Mouse (Mus musculus): ENCODE results near the gene Rnf186. TPM values are rescaled to one million over a fixed set of nuclear protein-coding genes. Genes with fewer than 3 reads are reported as not detected.

Gene Rnf186
- total and polyA plus RNA-seq, 3 experiments: 0.27 TPM; not detected in 2

- Histone ChIP-seq H3K4me3 (ENCODE audit: low read depth, low read length) (no peak overlapping the region), H3K4me1 (ENCODE audit: insufficient read depth, low read depth, low read length) (no peaks in the 10 kb centered on the region), H3K9me3 (replicated peaks) (no peaks in the 10 kb centered on the region), H3K36me3 (replicated peaks) (peaks cover 90% of the 10 kb centered on the region), H3K27me3 (ENCODE audit: insufficient read depth, low read length) (no peaks in the 10 kb centered on the region)
- no peak for TF ChIP-seq POLR2AphosphoS5 (IDR thresholded peaks at IDR 0.05; ENCODE audit: insufficient replicate concordance, low read depth, low read length)
- TF ChIP-seq GATA1 (IDR thresholded peaks at IDR 0.05; ENCODE audit: borderline replicate concordance, low read length): no peak
- no peak for TF ChIP-seq CTCF (IDR thresholded peaks at IDR 0.05; ENCODE audit: low read depth, low read length)
- TF ChIP-seq TAL1 (conservative IDR thresholded peaks at IDR 0.05; ENCODE audit: low read depth, low read length): no peak
- no peak for TF ChIP-seq GATA2 (IDR thresholded peaks at IDR 0.05; ENCODE audit: borderline replicate concordance, low read depth, low read length)
- no peak for ATAC-seq (ENCODE audit: extremely low read depth, insufficient number of reproducible peaks, low FRiP score, poor library complexity, severe bottlenecking)
- DNase-seq (ENCODE audit: low spot score): no peak
Observed at GRCm38 (mm10) chr4:139007981-139008536, 41.1 kb downstream of the Rnf186 start.

GRCm38 (mm10) chr4:139011201-139011702, 44.3 kb downstream of the Rnf186 start:
- Histone ChIP-seq H3K9me3 (replicated peaks) (peaks cover 11% of the 10 kb centered on the region), H3K27me3 (ENCODE audit: insufficient read depth, low read length) (no peaks in the 10 kb centered on the region), H3K36me3 (replicated peaks) (peaks cover 92% of the 10 kb centered on the region), H3K4me3 (ENCODE audit: low read depth, low read length) (no peak overlapping the region), H3K4me1 (ENCODE audit: insufficient read depth, low read depth, low read length) (no peaks in the 10 kb centered on the region)
- ATAC-seq (ENCODE audit: extremely low read depth, insufficient number of reproducible peaks, low FRiP score, poor library complexity, severe bottlenecking) (no peak), DNase-seq (ENCODE audit: low spot score) (no peak)
- TF ChIP-seq GATA2 (IDR thresholded peaks at IDR 0.05; ENCODE audit: borderline replicate concordance, low read depth, low read length) (no peak), CTCF (IDR thresholded peaks at IDR 0.05; ENCODE audit: low read depth, low read length) (no peak), GATA1 (IDR thresholded peaks at IDR 0.05; ENCODE audit: borderline replicate concordance, low read length) (no peak), POLR2AphosphoS5 (IDR thresholded peaks at IDR 0.05; ENCODE audit: insufficient replicate concordance, low read depth, low read length) (no peak), TAL1 (conservative IDR thresholded peaks at IDR 0.05; ENCODE audit: low read depth, low read length) (no peak)

- TF ChIP-seq GATA1 (IDR thresholded peaks at IDR 0.05; ENCODE audit: borderline replicate concordance, low read length) (no peak), GATA2 (IDR thresholded peaks at IDR 0.05; ENCODE audit: borderline replicate concordance, low read depth, low read length) (no peak), TAL1 (conservative IDR thresholded peaks at IDR 0.05; ENCODE audit: low read depth, low read length) (no peak), POLR2AphosphoS5 (IDR thresholded peaks at IDR 0.05; ENCODE audit: insufficient replicate concordance, low read depth, low read length) (no peak), CTCF (IDR thresholded peaks at IDR 0.05; ENCODE audit: low read depth, low read length) (no peak)
- ATAC-seq (ENCODE audit: extremely low read depth, insufficient number of reproducible peaks, low FRiP score, poor library complexity, severe bottlenecking): no peak
- H3K36me3 ChIP-seq (replicated peaks): peaks cover 89% of the 10 kb centered on the region
- no peak overlapping the region for H3K4me3 ChIP-seq (ENCODE audit: low read depth, low read length)
- no peaks in the 10 kb centered on the region for H3K4me1 ChIP-seq (ENCODE audit: insufficient read depth, low read depth, low read length)
- H3K27me3 ChIP-seq (ENCODE audit: insufficient read depth, low read length): no peaks in the 10 kb centered on the region
- H3K9me3 ChIP-seq (replicated peaks): peaks cover 11% of the 10 kb centered on the region
- no peak for DNase-seq (ENCODE audit: low spot score)
Observed at GRCm38 (mm10) chr4:139013281-139013680, 46.4 kb downstream of the Rnf186 start.

DNA sequence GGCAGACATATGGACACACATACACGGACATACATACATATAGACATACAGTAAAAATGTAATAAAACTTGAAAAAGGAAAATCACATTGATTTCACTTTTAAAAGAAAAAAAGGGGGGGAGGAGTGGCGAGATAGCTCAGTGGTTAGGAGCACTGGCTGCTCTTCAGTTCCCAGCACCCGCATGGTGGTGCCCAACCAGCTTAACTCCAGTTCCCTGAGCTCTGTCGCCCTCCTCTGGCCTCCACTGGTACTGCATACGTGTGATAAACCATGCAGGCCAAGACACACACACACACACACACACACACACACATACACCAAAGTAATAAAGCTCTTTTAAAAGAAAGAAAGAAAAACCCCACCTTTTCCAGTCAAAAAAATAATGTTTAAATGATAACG, 47.9 kb downstream of the Rnf186 start:
- Histone ChIP-seq H3K36me3 (replicated peaks) (peaks cover 92% of the 10 kb centered on the region), H3K4me1 (ENCODE audit: insufficient read depth, low read depth, low read length) (peaks cover 5% of the 10 kb centered on the region), H3K9me3 (replicated peaks) (peaks cover 11% of the 10 kb centered on the region), H3K27me3 (ENCODE audit: insufficient read depth, low read length) (no peaks in the 10 kb centered on the region), H3K4me3 (ENCODE audit: low read depth, low read length) (no peak overlapping the region)
- DNase-seq (ENCODE audit: low spot score): no peak
- TF ChIP-seq CTCF (IDR thresholded peaks at IDR 0.05; ENCODE audit: low read depth, low read length) (0 out of 2 replicates have a peak, but pooled peaks have one; percentile 34), GATA1 (IDR thresholded peaks at IDR 0.05; ENCODE audit: borderline replicate concordance, low read length) (no peak), GATA2 (IDR thresholded peaks at IDR 0.05; ENCODE audit: borderline replicate concordance, low read depth, low read length) (no peak), TAL1 (conservative IDR thresholded peaks at IDR 0.05; ENCODE audit: low read depth, low read length) (no peak), POLR2AphosphoS5 (IDR thresholded peaks at IDR 0.05; ENCODE audit: insufficient replicate concordance, low read depth, low read length) (no peak)
- no peak for ATAC-seq (ENCODE audit: extremely low read depth, insufficient number of reproducible peaks, low FRiP score, poor library complexity, severe bottlenecking)

Other genes starting within 250 kb of the Rnf186 start
- not detected in 2 replicates for gene Pla2g2c, start 242.3 kb upstream of the Rnf186 start, total RNA-seq (2014; fragmentation: Nextera tagmentation)
- 0.16 TPM in 1 of 2 replicates, not detected in the other for gene Pla2g2c, start 242.3 kb upstream of the Rnf186 start, total RNA-seq (2017)
- gene Pla2g2c, start 242.3 kb upstream of the Rnf186 start, polyA plus RNA-seq (2012): not detected in 2 replicates
- not detected in 2 replicates for gene Ubxn10, start 229.9 kb upstream of the Rnf186 start, total RNA-seq (2014; fragmentation: Nextera tagmentation)
- gene Ubxn10, start 229.9 kb upstream of the Rnf186 start, total RNA-seq (2017): 0.33 TPM in 1 of 2 replicates, not detected in the other
- not detected in 2 replicates for gene Ubxn10, start 229.9 kb upstream of the Rnf186 start, polyA plus RNA-seq (2012)
- not detected in 2 replicates for gene Pla2g2f, start 209.5 kb upstream of the Rnf186 start, total RNA-seq (2014; fragmentation: Nextera tagmentation)
- gene Pla2g2f, start 209.5 kb upstream of the Rnf186 start, total RNA-seq (2017): 0.11 TPM in 1 of 2 replicates, not detected in the other
- not detected in 2 replicates for gene Pla2g2f, start 209.5 kb upstream of the Rnf186 start, polyA plus RNA-seq (2012)
- gene Pla2g2d, start 191.4 kb upstream of the Rnf186 start, total RNA-seq (2014; fragmentation: Nextera tagmentation): not detected in 2 replicates
- gene Pla2g2d, start 191.4 kb upstream of the Rnf186 start, total RNA-seq (2017): 0.12 TPM in 1 of 2 replicates, not detected in the other
- not detected in 2 replicates for gene Pla2g2d, start 191.4 kb upstream of the Rnf186 start, polyA plus RNA-seq (2012)
- gene Pla2g5, start 103.6 kb upstream of the Rnf186 start, total RNA-seq (2014; fragmentation: Nextera tagmentation): 32.6 and 32.7 TPM in 2 replicates
- gene Pla2g5, start 103.6 kb upstream of the Rnf186 start, total RNA-seq (2017): 10.3 and 16.4 TPM in 2 replicates
- 12.7 and 14.7 TPM in 2 replicates for gene Pla2g5, start 103.6 kb upstream of the Rnf186 start, polyA plus RNA-seq (2012)
- gene Gm13030, start 93.1 kb upstream of the Rnf186 start, total RNA-seq (2014; fragmentation: Nextera tagmentation): not detected in 2 replicates
- gene Gm13030, start 93.1 kb upstream of the Rnf186 start, total RNA-seq (2017): not detected in 2 replicates
- gene Gm13030, start 93.1 kb upstream of the Rnf186 start, polyA plus RNA-seq (2012): not detected in 2 replicates
- 1.1 TPM in 1 of 2 replicates, not detected in the other for gene Pla2g2e, start 89.2 kb upstream of the Rnf186 start, total RNA-seq (2014; fragmentation: Nextera tagmentation)
- gene Pla2g2e, start 89.2 kb upstream of the Rnf186 start, total RNA-seq (2017): 0.22 and 0.23 TPM in 2 replicates
- 0.07 and 0.13 TPM in 2 replicates for gene Pla2g2e, start 89.2 kb upstream of the Rnf186 start, polyA plus RNA-seq (2012)
- 2.9 and 5.4 TPM in 2 replicates for gene Otud3, start 53.2 kb upstream of the Rnf186 start, total RNA-seq (2014; fragmentation: Nextera tagmentation)
- gene Otud3, start 53.2 kb upstream of the Rnf186 start, total RNA-seq (2017): 11.0 and 11.7 TPM in 2 replicates
- gene Otud3, start 53.2 kb upstream of the Rnf186 start, polyA plus RNA-seq (2012): 11.8 and 14.5 TPM in 2 replicates
- 8.8 and 11.6 TPM in 2 replicates for gene Tmco4, start 5.8 kb downstream of the Rnf186 start, total RNA-seq (2014; fragmentation: Nextera tagmentation)
- 16.3 and 16.5 TPM in 2 replicates for gene Tmco4, start 5.8 kb downstream of the Rnf186 start, total RNA-seq (2017)
- 17.1 and 19.8 TPM in 2 replicates for gene Tmco4, start 5.8 kb downstream of the Rnf186 start, polyA plus RNA-seq (2012)
- gene Htr6, start 108.5 kb downstream of the Rnf186 start, total RNA-seq (2014; fragmentation: Nextera tagmentation): not detected in 2 replicates
- 0.06 TPM in 1 of 2 replicates, not detected in the other for gene Htr6, start 108.5 kb downstream of the Rnf186 start, total RNA-seq (2017)
- not detected in 2 replicates for gene Htr6, start 108.5 kb downstream of the Rnf186 start, polyA plus RNA-seq (2012)
- gene Nbl1, start 125.9 kb downstream of the Rnf186 start, total RNA-seq (2014; fragmentation: Nextera tagmentation): not detected in 2 replicates
- 0.11 TPM in 1 of 2 replicates, not detected in the other for gene Nbl1, start 125.9 kb downstream of the Rnf186 start, total RNA-seq (2017)
- gene Nbl1, start 125.9 kb downstream of the Rnf186 start, polyA plus RNA-seq (2012): 0.05 and 0.18 TPM in 2 replicates
- 342 and 377 TPM in 2 replicates for gene Minos1, start 164.0 kb downstream of the Rnf186 start, total RNA-seq (2014; fragmentation: Nextera tagmentation)
- 323 and 338 TPM in 2 replicates for gene Minos1, start 164.0 kb downstream of the Rnf186 start, total RNA-seq (2017)
- 11.9 and 12.8 TPM in 2 replicates for gene Minos1, start 164.0 kb downstream of the Rnf186 start, polyA plus RNA-seq (2012)
- 310 and 312 TPM in 2 replicates for gene Capzb, start 225.8 kb downstream of the Rnf186 start, total RNA-seq (2014; fragmentation: Nextera tagmentation)
- 86.7 and 91.8 TPM in 2 replicates for gene Capzb, start 225.8 kb downstream of the Rnf186 start, total RNA-seq (2017)
- 99.4 and 110 TPM in 2 replicates for gene Capzb, start 225.8 kb downstream of the Rnf186 start, polyA plus RNA-seq (2012)